Mouse (Mus musculus) kidney, postnatal 0 days (tissue): Measurements from ENCODE around the gene Unk. TPM values are rescaled to one million over a fixed set of nuclear protein-coding genes. Genes with fewer than 3 reads are reported as not detected.

Experiments used
- ATAC-seq: fragments of 200-750 bp; cut with Nextera tagmentation; replicated peaks from 2 replicates; pipeline ENCODE4 v1.8.0; 2017; ENCODE audit warnings: low read depth, moderate number of reproducible peaks, moderate TSS enrichment, moderate library complexity; ENCODE audit not compliant: low FRiP score
- DNase-seq: peaks from one replicate; pipeline ENCODE4 v3.0.0-alpha.2; 2016; ENCODE audit warnings: low spot score
- H3K27ac ChIP-seq: fragments of 300-500 bp; sonication (generic); 2 replicates; pipeline ENCODE4 v1.5.1; 2014; ENCODE audit warnings: mild to moderate bottlenecking
- H3K27me3 ChIP-seq: fragments of 300-500 bp; sonication (generic); 2 replicates; pipeline ENCODE4 v1.6.1; 2014; ENCODE audit warnings: low read length, mixed read lengths; ENCODE audit not compliant: insufficient read depth
- H3K36me3 ChIP-seq: fragments of 300-500 bp; sonication (generic); 2 replicates; pipeline ENCODE4 v1.6.1; 2014; ENCODE audit warnings: low read length, mixed read lengths; ENCODE audit not compliant: insufficient read depth
- H3K4me1 ChIP-seq: fragments of 300-500 bp; sonication (generic); replicated peaks from 2 replicates; pipeline ENCODE4 v1.6.1; 2014; ENCODE audit warnings: antibody characterized with exemption, low read length, mixed read lengths; ENCODE audit not compliant: insufficient read depth
- H3K4me2 ChIP-seq: fragments of 300-500 bp; sonication (generic); 2 replicates; pipeline ENCODE4 v1.6.1; 2014; ENCODE audit warnings: mild to moderate bottlenecking, low read length, moderate library complexity, mixed read lengths
- H3K4me3 ChIP-seq: fragments of 300-500 bp; sonication (generic); replicated peaks from 2 replicates; pipeline ENCODE4 v1.5.1; 2014; ENCODE audit warnings: low read depth, low read length
- H3K9ac ChIP-seq: fragments of 300-500 bp; sonication (generic); 2 replicates; pipeline ENCODE4 v1.6.1; 2014; ENCODE audit warnings: low read depth, low read length
- H3K9me3 ChIP-seq: fragments of 300-500 bp; sonication (generic); replicated peaks from 2 replicates; pipeline ENCODE4 v1.6.1; 2016; ENCODE audit warnings: low read length, inconsistent platforms, mixed read lengths
- CTCF ChIP-seq: IDR thresholded peaks from 2 replicates; pipeline ENCODE4 v1.5.1; 2016; ENCODE audit warnings: antibody characterized with exemption, low read depth, mild to moderate bottlenecking, moderate library complexity
- WGBS: fragments of 180-500 bp; shearing (Covaris S2); extraction: QIAGEN DNeasy Blood & Tissue Kit; methylation state at CpG from one replicate; pipeline ENCODE4 v1.1.7; 2014; 5-methylcytosine and 5-hydroxymethylcytosine counted together
- polyA plus RNA-seq: library from polyadenylated mRNA; unstranded; fragments of >200 nt; fragmentation: Nextera tagmentation; extraction: Ambion mirVana; gene quantifications from 2 replicates; pipeline ENCODE4 v1.2.1, GENCODE M21; 2015

Unk gene
- polyA plus RNA-seq, 1 experiment from 2014 or later = 21.4 TPM

DNA sequence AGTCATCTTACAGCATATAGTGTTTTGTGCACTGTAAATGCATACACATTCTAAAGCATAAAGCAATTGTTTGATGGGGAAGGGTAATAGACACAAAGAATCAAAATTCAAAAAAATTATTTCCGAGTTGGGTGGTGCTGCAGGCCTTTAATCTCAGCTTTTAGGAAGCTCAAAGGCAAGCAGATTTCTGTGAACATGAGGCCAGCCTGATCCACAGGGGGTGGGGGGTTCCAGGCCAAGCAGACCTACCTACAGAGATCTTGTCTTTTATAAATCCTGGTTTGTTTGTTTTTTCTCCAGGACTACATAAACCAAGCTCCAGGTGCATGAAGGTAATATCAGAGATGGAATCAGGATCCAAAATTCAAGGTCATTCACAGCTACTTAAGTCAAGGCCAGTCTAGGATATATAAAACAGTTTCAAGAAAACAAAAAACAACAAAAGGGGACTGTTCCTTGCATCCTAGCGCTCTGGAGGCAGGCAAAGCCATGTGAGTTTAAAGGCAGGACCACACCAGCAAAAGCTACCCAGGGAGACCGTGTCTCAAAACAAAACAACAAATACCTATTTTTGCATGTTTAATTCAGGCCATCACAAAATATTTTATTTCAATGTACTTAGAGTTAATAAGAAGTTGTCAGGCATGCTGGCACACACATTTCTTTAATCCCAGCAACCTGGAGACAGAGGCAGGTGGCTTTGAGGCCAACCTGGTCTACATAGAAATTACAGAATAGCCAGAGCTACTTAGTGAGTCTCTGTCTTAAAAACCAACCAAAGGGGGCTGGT, 4.9 kb upstream of the Unk start:
- ATAC-seq (no peak), DNase-seq (no peak)
- H3K4me3 ChIP-seq = no peak overlapping the region
- peaks cover 9% of the 10 kb centered on the region for H3K36me3 ChIP-seq
- no peak overlapping the region for H3K4me2 ChIP-seq
- no peaks in the 10 kb centered on the region for H3K27me3 ChIP-seq
- no peaks in the 10 kb centered on the region for H3K9me3 ChIP-seq
- WGBS = 92% methylated on average over 3 of the region's 3 CpGs
- no peak overlapping the region for H3K9ac ChIP-seq
- H3K4me1 ChIP-seq = no peaks in the 10 kb centered on the region
- no peak for TF ChIP-seq CTCF
- no peak overlapping the region for H3K27ac ChIP-seq

GRCm38 (mm10) chr11:116027756-116028155, 2.4 kb upstream of the Unk start, which contains the start of gene H3f3b:
H3f3b (minus strand) TSS chr11:116027962.
- no peak for TF ChIP-seq CTCF
- DNase-seq (no peak), ATAC-seq (no peak)
- Histone ChIP-seq H3K27ac (no peak within 1 kb of the TSS), H3K27me3 (no peaks in the 10 kb centered on the region), H3K4me2 (no peak within 1 kb of the TSS), H3K9ac (no peak within 1 kb of the TSS), H3K4me3 (no peak within 1 kb of the TSS), H3K36me3 (0 out of 2 replicates have a peak, but pooled peaks cover 5% of the 10 kb centered on the region), H3K9me3 (no peaks in the 10 kb centered on the region), H3K4me1 (peaks cover 10% of the 10 kb centered on the region)
- 70% methylated on average over 4 of the region's 4 CpGs for WGBS

DNA sequence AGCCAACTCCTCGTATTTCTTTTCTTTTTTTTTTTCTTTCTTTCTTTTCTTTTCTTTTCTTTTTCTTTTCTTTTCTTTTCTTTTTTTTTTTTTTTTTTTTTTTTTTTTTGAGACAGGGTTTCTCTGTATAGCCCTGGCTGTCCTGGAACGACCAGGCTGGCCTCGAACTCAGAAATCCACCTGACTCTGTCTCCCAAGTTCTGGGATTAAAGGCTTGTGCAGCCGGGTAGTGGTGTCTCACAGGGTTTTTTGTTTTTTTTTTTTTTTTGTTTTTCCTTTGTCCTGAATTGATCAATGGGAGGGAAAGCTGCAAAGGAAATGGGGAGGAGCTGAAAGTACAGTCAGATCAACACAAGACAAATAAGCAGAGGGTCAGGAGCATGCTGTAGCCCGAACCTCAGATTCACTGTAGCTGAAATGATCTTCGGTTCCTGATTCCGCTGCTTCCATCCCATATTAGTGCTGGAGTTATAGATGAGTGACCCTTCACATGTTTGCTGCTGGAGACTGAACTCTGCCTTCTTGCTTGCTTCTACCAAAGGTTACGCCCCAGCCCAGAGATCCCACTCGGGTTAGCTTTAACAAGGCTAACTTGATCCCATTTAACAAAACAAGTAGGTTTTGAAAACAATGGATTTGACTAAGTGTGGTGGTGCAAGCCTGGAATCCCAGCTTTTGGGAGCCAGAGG, 1.8 kb upstream of the Unk start:
- H3K9ac ChIP-seq = no peak overlapping the region
- no peak for ATAC-seq
- WGBS = 83% methylated on average over 9 of the region's 9 CpGs

GRCm38 (mm10) chr11:116029086-116029865, 846 bp upstream of the Unk start:
- H3K4me1 ChIP-seq = peaks cover 10% of the 10 kb centered on the region
- no peak overlapping the region for H3K9ac ChIP-seq
- peak overlapping the region; percentile 69 for H3K4me3 ChIP-seq
- WGBS = 83% methylated on average over 6 of the region's 6 CpGs
- TF ChIP-seq CTCF = no peak
- no peaks in the 10 kb centered on the region for H3K9me3 ChIP-seq
- no peaks in the 10 kb centered on the region for H3K27me3 ChIP-seq
- no peak for ATAC-seq
- no peak for DNase-seq
- H3K4me2 ChIP-seq = peak overlapping the region; percentile 67
- no peaks in the 10 kb centered on the region for H3K36me3 ChIP-seq
- 0 out of 2 replicates have a peak overlapping the region, but pooled peaks have one; percentile 99 for H3K27ac ChIP-seq

More for the DNA sequence above, 1.8 kb upstream of the Unk start:
- H3K9me3 ChIP-seq = no peaks in the 10 kb centered on the region
- TF ChIP-seq CTCF = no peak
- no peak overlapping the region for H3K4me2 ChIP-seq
- H3K27me3 ChIP-seq = no peaks in the 10 kb centered on the region
- no peak overlapping the region for H3K4me3 ChIP-seq
- H3K4me1 ChIP-seq = peaks cover 10% of the 10 kb centered on the region
- no peak overlapping the region for H3K27ac ChIP-seq
- DNase-seq = no peak
- 0 out of 2 replicates have a peak, but pooled peaks cover 4% of the 10 kb centered on the region for H3K36me3 ChIP-seq

- TF ChIP-seq CTCF = no peak
- DNase-seq = peak; percentile 58
- no peaks in the 10 kb centered on the region for H3K27me3 ChIP-seq
- H3K36me3 ChIP-seq = no peaks in the 10 kb centered on the region
- peaks cover 10% of the 10 kb centered on the region for H3K4me1 ChIP-seq
- 24% methylated on average over 14 of the region's 14 CpGs for WGBS
- peak overlapping the region; percentile 69 for H3K4me3 ChIP-seq
- peak overlapping the region; percentile 67 for H3K4me2 ChIP-seq
- ATAC-seq = peak; percentile 19
- H3K27ac ChIP-seq = peak overlapping the region; percentile 99
- H3K9ac ChIP-seq = peak overlapping the region; percentile 83
- H3K9me3 ChIP-seq = no peaks in the 10 kb centered on the region
Observed at GRCm38 (mm10) chr11:116030898-116031845, 1.1 kb downstream of the Unk start.
